Mouse (Mus musculus): ENCODE data around the gene Thra. TPM values are rescaled to one million over a fixed set of nuclear protein-coding genes. Genes with fewer than 3 reads are reported as not detected.
"Not testable (repeated sequence)": the region's sequence is repeated elsewhere in the genome, so short reads cannot be mapped to it uniquely, and the experiment has no call there.

Thra gene
- polyA plus RNA-seq, 1 experiment from 2014 or later = 164 TPM

DNA sequence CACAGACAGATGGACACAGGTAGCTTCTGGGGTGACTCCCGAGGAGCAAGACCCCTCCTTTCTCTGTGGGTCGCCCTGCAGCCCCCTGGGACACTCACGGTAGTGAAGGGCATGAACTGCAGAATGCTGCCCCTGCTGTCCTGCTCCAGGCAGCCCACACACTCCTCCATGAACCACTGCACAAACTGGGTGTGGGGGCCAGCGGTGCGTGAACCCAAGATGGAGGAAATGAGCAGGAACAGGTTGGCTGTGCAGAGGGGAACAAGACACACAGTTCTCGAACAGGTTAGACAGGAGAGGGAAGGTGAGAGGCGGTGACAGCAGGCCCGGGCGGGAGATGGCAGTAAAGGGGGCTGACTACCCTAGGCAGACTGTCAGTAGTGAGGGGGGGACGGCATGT is 35.4 kb upstream of the Thra start:
- H3K27me3 ChIP-seq = no peaks in the 10 kb centered on the region
- no peak for ATAC-seq (replicated peaks)
- peaks cover 57% of the 10 kb centered on the region for H3K36me3 ChIP-seq
- no peak overlapping the region for H3K4me3 ChIP-seq
- H3K9me3 ChIP-seq = no peaks in the 10 kb centered on the region
- no peak overlapping the region for H3K4me2 ChIP-seq (replicated peaks)
- no peak overlapping the region for H3K27ac ChIP-seq (replicated peaks)
- WGBS = 93% methylated on average over 10 of the region's 10 CpGs
- no peak overlapping the region for H3K9ac ChIP-seq (replicated peaks)
- 0 out of 2 replicates have a peak, but pooled peaks cover 7% of the 10 kb centered on the region for H3K4me1 ChIP-seq

DNA sequence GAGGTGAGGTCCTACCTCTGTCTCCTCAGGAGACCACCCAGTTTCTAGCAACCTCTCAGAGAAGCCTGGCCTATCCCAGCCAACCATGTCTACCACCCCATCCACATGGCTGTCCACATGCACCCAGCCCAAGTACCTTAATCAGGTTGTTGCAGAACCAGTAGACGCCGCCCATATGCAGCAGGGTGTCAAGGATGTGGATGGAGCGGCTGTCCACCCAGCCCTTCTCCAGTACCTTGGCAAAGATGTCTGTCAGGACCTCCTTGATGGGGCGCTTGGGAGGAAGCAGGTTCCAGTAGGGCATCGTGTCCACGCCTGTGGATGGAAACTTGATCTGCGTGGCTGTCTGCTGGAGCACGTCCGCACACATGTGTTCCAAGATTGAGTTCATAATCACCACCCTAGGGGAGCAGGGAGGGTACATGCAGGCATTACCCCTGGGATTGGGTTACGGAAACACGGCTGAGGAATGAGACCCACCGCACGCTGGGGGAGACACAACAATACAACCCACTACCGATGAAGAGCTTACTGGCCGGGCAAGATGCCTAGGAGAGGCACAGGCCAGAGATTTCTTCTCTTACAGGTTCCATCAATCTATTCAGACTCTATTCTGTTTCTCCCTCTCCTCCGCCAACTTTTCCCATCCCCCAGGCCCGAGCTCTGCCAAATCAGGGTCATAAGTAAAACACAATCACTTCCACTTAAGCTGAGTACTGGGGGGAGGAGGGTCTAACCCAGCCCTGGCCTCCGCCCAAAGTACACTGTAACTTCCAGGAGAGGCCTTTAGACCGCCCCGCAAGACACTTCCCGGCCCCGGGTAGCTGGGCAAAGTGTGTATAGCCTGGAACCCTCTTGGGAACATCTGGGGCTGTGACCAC is 32.8 kb upstream of the Thra start:
- peaks cover 72% of the 10 kb centered on the region for H3K36me3 ChIP-seq
- no peak overlapping the region for H3K4me2 ChIP-seq (replicated peaks)

DNA sequence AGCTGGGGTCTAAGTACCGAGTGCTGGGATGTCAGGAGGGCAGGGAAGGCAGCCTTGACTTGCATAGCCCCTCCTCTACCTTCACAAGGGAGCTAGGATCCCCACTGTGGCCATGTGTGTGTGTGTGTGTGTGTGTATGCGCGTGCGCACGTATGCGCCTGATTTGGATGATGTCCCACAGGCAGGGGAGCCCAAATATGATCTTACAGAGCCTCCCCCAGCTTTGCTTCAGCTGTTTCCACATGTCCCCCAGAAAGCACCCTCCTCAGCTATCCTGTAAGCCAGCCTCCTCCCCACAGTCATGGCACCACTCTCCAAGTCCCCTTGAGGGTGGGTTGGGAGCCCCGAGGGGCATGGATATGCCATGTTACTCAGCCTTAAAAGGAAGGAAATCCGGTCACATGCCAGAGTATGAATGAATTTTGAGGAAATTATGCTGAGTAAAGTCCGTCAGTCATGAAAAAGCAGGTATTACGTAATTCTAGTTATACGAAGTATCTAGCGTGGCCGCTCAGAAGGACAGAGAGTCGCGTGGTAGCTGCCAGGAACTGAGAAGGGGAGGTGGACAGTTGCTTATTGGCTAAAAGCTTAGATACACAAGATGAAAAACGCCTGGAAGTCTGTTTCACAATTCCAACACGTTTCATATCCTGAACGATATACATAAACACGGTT is 32.0 kb upstream of the Thra start:
- 89% methylated on average over 19 of the region's 19 CpGs for WGBS
- Histone ChIP-seq H3K9me3 (no peaks in the 10 kb centered on the region), H3K4me3 (no peak overlapping the region), H3K36me3 (peaks cover 75% of the 10 kb centered on the region), H3K27ac (replicated peaks) (no peak overlapping the region), H3K4me2 (replicated peaks) (no peak overlapping the region), H3K27me3 (no peaks in the 10 kb centered on the region), H3K4me1 (0 out of 2 replicates have a peak, but pooled peaks cover 4% of the 10 kb centered on the region), H3K9ac (replicated peaks) (no peak overlapping the region)
- no peak for ATAC-seq (replicated peaks)

More for the DNA sequence above, 32.8 kb upstream of the Thra start:
- Histone ChIP-seq H3K27me3 (no peaks in the 10 kb centered on the region), H3K9me3 (no peaks in the 10 kb centered on the region), H3K4me3 (no peak overlapping the region), H3K27ac (replicated peaks) (no peak overlapping the region), H3K9ac (replicated peaks) (no peak overlapping the region), H3K4me1 (0 out of 2 replicates have a peak, but pooled peaks cover 4% of the 10 kb centered on the region)
- ATAC-seq (replicated peaks) = no peak
- 86% methylated on average over 22 of the region's 22 CpGs for WGBS

DNA sequence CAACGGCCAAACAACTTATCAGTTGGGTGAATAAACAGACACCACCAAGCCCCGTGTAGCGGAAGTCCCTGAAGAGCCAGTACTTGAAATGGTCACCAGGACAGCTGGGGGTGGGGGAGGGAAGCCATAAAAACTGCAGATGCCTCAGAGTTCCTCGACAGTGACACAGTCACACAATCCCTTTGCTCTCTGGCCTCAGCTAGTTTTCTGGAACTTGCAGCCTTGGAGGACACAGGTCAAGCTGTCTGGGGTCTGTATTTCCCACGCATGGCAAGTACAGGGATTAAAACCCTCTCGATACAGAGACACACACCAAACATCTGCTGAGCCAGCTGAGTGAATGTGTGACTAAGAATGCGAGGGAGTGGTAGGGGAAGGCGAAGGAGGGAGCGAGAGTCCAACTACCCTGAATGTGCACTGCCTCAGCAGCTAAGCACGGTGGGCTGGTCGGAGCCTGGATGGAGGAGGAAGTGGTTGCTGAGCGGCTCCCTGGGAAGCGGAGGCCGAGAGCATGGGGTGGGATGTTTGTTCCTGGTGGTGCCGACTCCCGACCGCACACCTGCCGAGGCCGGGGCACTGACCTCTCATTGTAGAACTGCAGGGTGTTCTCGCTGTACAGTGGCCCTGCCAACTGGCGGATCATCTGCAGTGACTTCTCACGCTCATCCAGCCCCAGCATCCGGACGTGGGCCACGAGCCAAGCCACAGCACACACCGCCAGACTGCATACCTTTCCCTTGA is 31.3 kb upstream of the Thra start:
- Histone ChIP-seq H3K27ac (replicated peaks) (no peak overlapping the region), H3K4me2 (replicated peaks) (no peak overlapping the region), H3K9ac (replicated peaks) (no peak overlapping the region), H3K9me3 (no peaks in the 10 kb centered on the region), H3K36me3 (peaks cover 80% of the 10 kb centered on the region), H3K4me3 (no peak overlapping the region), H3K4me1 (0 out of 2 replicates have a peak, but pooled peaks cover 4% of the 10 kb centered on the region), H3K27me3 (no peaks in the 10 kb centered on the region)
- WGBS = 86% methylated on average over 26 of the region's 26 CpGs
- ATAC-seq (replicated peaks) = no peak

DNA sequence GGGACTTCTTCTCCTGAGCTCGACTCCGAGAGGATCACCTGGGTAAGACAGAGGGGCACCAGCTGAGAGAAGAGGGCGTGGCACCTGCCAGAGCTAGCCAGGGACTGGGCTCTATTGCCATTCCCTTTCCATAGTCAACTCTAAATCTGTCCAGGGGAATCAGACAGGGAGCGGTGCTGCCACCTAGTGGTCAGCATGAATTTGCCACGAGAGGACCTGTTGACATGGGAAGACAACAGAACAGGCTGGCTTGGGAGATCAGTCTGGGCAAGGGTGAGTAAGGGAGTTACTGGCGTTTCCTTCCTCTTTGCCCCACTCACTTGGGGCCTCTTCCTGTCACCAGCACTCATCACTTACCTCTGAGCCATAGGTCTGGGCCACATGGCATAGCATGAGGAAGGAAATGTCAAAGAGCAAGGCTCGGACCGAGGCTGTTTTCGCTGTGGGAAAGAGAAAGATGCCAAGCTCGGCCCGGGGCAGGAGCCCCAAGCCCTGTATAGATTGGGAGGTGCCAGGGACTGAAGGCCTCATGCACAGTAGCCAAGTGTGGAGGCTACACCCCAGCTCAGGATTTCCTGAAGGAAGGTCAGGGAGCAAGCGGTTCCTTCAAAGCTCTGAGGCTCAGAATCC is 29.9 kb upstream of the Thra start:
- 52% methylated on average over 12 of the region's 12 CpGs for WGBS
- peak; percentile 51; the same call in 1 of the 2 replicates for ATAC-seq (replicated peaks)

DNA sequence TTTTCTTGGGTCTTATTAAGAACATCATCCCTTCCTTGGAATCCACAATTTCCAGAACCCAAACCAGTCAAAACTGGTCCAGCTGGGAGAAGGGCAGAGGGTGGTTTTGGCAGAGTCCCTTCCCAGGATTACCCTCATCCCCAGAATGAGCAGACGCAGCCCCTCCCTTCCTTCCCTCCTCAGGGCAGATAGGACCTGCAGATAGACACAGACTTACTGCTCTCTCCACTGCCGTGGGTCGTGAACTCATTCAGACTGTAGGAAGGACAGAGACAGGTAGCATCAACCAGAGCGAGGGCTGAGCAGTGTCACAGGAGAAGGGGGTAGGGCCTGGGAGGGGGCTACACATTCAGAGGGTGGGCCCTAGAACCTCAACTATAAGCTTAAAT is 29.4 kb upstream of the Thra start:
- Histone ChIP-seq H3K4me2 (replicated peaks) (no peak overlapping the region), H3K9me3 (no peaks in the 10 kb centered on the region), H3K4me3 (no peak overlapping the region), H3K9ac (replicated peaks) (no peak overlapping the region), H3K36me3 (peaks cover 78% of the 10 kb centered on the region), H3K27ac (replicated peaks) (no peak overlapping the region), H3K27me3 (no peaks in the 10 kb centered on the region), H3K4me1 (0 out of 2 replicates have a peak, but pooled peaks cover 4% of the 10 kb centered on the region)
- ATAC-seq (replicated peaks) = no peak
- 86% methylated on average over 4 of the region's 4 CpGs for WGBS

More for the DNA sequence above, 29.9 kb upstream of the Thra start:
- Histone ChIP-seq H3K36me3 (peaks cover 77% of the 10 kb centered on the region), H3K9me3 (no peaks in the 10 kb centered on the region), H3K9ac (replicated peaks) (no peak overlapping the region), H3K27ac (replicated peaks) (no peak overlapping the region), H3K27me3 (no peaks in the 10 kb centered on the region), H3K4me1 (0 out of 2 replicates have a peak, but pooled peaks cover 4% of the 10 kb centered on the region), H3K4me3 (no peak overlapping the region), H3K4me2 (replicated peaks) (no peak overlapping the region)

DNA sequence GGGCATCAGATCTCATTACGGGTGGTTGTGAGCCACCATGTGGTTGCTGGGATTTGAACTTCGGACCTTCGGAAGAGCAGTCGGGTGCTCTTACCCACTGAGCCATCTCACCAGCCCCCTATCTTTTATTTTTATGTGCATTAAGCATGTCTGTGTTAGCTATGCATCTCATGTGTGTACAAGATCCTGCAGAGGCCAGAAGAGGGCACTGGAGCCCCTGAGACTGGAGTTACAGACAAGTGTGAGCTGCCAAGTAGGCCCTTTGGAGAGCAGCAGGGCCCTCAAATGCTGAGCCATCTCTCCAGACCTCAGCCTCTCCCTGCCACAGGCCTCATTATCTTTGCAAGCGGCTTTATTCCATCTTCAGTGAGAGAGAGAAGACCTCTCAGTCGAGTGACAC is 28.4 kb upstream of the Thra start:
- H3K9ac ChIP-seq (replicated peaks); H3K27ac ChIP-seq (replicated peaks); H3K4me3 ChIP-seq; ATAC-seq (replicated peaks); H3K27me3 ChIP-seq; H3K4me2 ChIP-seq (replicated peaks); H3K4me1 ChIP-seq; H3K9me3 ChIP-seq: not testable (repeated sequence)
- H3K36me3 ChIP-seq = peaks cover 68% of the 10 kb centered on the region
- WGBS = 91% methylated on average over 6 of the region's 6 CpGs

DNA sequence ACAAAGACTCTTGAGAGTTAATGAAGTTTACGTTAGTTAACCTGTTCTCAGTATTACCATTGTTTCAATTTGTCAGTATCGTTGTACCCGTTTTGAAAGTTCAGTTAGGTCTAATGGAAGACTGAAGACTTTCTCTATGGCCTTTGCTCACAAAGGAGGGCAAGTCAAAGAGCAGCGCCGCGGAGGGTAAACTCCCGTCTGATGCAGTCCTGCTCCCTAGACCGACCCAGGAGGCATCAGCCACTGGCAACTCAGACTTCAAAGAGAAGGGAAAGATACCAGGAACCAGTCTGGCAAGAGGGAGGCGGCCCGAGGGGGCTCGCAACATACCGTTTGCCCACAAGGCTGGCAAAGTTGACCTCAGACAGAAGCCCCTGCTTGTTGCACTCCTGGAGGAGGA is 26.7 kb upstream of the Thra start:
- Histone ChIP-seq H3K27me3 (no peaks in the 10 kb centered on the region), H3K9me3 (no peaks in the 10 kb centered on the region), H3K27ac (replicated peaks) (no peak overlapping the region), H3K4me3 (no peak overlapping the region), H3K36me3 (peaks cover 58% of the 10 kb centered on the region), H3K9ac (replicated peaks) (no peak overlapping the region), H3K4me2 (replicated peaks) (no peak overlapping the region), H3K4me1 (peaks cover 11% of the 10 kb centered on the region)
- WGBS = 79% methylated on average over 12 of the region's 12 CpGs
- ATAC-seq (replicated peaks) = no peak

DNA sequence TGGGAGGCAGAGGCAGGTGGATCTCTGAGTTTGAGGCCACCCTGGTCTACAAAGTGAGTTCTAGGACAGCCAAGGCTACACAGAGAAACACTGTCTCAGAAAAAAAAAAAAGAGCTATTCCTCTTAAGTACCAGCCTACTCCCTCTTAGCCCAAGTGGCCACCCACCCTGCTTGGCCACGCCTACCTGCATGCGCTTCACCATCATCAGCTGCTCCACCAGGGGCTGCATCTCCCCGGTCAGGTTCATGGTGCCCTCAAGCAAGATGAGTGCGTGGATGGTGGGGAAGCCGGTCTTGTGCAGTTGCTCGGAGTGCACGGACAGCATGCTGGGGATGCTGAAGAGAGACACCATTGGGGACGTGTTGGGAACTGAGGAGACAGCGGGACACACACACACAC is 24.5 kb upstream of the Thra start:
- Histone ChIP-seq H3K4me2 (replicated peaks) (no peak overlapping the region), H3K4me1 (peaks cover 11% of the 10 kb centered on the region), H3K27me3 (no peaks in the 10 kb centered on the region), H3K9me3 (no peaks in the 10 kb centered on the region), H3K27ac (replicated peaks) (no peak overlapping the region), H3K36me3 (peaks cover 43% of the 10 kb centered on the region), H3K9ac (replicated peaks) (no peak overlapping the region), H3K4me3 (no peak overlapping the region)
- WGBS = 92% methylated on average over 9 of the region's 9 CpGs
- no peak for ATAC-seq (replicated peaks)

DNA sequence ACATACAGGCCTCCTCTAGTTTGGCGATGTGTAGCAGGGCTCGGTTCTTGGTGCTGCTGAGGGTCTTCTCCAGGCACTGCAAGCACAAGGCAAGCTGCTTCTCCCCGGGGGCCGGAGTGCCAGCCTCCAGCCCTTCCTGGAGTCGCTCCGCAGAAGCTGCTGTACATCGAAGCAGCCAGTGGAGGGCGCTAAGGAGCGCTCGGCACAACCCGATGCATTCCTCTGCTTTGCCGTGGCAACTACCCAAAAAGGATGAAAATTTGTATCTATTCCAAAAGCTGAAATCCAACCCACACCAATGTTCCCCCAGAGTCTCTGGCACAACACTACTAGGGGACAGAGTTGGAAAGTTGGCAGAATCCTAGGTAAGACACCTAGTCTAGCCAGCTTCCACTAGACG is 22.5 kb upstream of the Thra start:
- 13% methylated on average over 13 of the region's 13 CpGs for WGBS
- Histone ChIP-seq H3K4me1 (peaks cover 11% of the 10 kb centered on the region), H3K4me3 (no peak overlapping the region), H3K36me3 (peaks cover 28% of the 10 kb centered on the region), H3K9me3 (no peaks in the 10 kb centered on the region), H3K4me2 (replicated peaks) (no peak overlapping the region), H3K27me3 (no peaks in the 10 kb centered on the region), H3K9ac (replicated peaks) (no peak overlapping the region), H3K27ac (replicated peaks) (0 out of 2 replicates have a peak overlapping the region, but pooled peaks have one; percentile 43)
- ATAC-seq (replicated peaks) = no peak

DNA sequence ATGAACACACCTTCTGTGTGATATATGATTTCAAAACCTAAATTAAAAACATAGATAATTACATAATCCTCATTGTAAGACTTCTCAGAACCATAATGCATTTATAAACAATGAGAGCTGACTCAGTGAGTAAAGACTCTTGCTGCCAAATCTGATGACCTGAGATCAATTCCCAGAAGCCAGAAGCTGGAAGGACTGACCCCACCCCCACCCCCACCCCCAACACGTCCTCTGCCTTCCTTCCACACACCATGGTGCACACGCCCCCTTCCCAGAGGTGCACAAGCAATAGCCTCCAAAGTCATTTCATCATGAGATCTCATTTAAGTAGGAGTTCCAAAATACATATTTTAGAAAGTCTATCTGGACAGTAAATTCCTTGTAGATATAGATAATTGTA is 19.7 kb upstream of the Thra start:
- WGBS = 72% methylated on average over 2 of the region's 2 CpGs
- Histone ChIP-seq H3K27ac (replicated peaks) (no peak overlapping the region), H3K4me3 (no peak overlapping the region), H3K4me1 (peaks cover 11% of the 10 kb centered on the region), H3K9me3 (no peaks in the 10 kb centered on the region), H3K4me2 (replicated peaks) (no peak overlapping the region), H3K36me3 (peaks cover 22% of the 10 kb centered on the region), H3K9ac (replicated peaks) (no peak overlapping the region), H3K27me3 (no peaks in the 10 kb centered on the region)
- no peak for ATAC-seq (replicated peaks)
